Mouse (Mus musculus): ENCODE measurements around the gene Cacng7.
A peak's percentile ranks its signal among the peaks of the same experiment; 100 is the strongest.
"Not testable (repeated sequence)": the region's sequence is repeated elsewhere in the genome, so short reads cannot be mapped to it uniquely, and the experiment has no call there.

The Cacng7 gene

DNA sequence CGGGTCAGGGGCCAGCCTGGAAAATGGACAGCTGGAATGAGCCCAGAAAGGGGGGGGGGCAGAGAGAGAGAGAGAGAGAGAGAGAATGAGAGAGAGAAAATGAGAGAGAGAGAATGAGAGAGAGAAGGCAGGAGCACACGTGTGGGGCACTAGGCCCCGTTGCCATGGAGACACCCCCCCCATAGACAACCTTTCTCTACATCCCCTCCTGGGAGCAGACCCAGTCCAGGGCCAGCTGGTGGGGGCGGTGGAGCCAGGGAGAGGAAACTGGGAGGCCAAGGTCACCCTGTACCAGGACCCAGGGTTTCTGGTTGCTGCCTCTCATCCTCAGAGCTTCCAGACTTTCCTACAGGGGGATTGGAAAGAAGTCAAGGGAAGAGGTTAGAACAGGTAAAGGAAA, 59.1 kb downstream of the Cacng7 start:
- no peak for DNase-seq

DNA sequence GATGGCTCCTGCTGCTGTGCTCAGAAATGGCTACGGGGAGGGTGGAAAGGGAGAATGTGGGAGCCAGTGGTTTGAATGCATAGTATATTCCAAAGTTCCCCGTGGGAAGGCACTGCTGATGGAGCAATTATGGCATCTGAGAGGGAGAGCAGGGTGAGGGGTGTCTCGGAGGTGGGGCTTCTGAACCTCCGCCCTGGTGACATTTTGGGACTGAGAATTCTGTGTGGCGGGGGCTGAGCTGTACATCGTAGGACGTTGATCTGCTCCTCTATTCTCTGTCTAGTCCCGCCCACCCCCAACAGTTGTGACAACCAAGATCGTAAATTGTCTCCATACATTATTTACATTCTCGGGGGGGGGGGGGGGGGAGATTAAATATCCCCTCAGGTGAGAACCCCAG, 64.6 kb downstream of the Cacng7 start:
- no peak for DNase-seq

DNA sequence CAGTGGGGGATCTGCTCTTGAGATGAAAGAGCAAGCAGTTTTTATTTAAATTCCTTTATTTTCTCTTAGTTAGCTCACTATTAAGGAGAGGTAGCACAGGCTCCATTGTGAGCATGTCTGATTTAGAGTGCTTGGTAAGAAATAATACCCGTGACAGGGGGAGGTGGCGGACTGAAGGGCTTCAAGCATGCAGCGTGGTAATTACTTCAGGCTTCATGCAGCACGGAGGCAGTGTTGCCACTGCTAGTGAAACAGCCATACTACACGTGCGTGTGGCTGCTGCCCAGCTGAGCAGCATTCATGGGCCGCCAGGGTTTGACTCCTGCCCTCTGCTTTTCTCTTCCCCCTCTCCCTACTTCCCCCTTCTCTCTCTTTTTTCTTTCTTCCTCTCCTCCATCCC, 65.0 kb downstream of the Cacng7 start:
- no peak for DNase-seq

DNA sequence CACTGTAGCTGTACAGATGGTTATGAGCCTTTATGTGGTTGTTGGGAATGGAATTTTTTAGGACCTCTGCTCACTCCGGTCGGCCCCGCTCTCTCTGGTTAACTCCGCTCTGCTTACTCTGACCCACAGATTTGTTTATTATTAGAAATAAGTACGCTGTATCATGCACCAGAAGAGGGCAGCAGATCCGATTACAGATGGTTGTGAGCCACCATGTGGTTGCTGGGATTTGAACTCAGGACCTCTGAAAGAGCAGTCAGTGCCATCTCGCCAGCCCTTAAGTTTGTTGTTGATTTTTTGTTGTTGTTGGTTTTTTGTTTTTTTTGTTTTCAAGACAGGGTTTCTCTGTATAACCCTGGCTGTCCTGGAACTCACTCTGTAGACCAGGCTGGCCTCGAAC, 65.6 kb downstream of the Cacng7 start:
- not testable (repeated sequence) for DNase-seq

DNA sequence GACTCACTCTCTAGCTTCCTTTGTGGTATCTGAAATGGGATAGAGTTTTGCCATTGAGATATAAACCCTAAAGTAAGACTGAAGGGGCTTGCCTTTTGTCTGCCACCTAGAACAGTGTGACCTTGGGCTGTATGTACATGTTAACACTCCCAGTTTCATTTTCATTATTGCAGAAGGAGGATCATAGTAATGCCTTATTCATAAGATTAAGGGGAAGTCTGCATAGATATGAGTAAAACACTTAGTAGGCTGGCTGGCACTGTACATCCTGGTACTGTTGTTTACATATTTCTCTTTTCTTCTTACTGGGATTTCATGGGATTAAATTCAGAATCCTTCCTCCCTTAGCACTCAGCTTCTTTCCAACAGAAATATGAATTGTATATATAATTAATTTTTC, 67.2 kb downstream of the Cacng7 start:
- no peak for DNase-seq

DNA sequence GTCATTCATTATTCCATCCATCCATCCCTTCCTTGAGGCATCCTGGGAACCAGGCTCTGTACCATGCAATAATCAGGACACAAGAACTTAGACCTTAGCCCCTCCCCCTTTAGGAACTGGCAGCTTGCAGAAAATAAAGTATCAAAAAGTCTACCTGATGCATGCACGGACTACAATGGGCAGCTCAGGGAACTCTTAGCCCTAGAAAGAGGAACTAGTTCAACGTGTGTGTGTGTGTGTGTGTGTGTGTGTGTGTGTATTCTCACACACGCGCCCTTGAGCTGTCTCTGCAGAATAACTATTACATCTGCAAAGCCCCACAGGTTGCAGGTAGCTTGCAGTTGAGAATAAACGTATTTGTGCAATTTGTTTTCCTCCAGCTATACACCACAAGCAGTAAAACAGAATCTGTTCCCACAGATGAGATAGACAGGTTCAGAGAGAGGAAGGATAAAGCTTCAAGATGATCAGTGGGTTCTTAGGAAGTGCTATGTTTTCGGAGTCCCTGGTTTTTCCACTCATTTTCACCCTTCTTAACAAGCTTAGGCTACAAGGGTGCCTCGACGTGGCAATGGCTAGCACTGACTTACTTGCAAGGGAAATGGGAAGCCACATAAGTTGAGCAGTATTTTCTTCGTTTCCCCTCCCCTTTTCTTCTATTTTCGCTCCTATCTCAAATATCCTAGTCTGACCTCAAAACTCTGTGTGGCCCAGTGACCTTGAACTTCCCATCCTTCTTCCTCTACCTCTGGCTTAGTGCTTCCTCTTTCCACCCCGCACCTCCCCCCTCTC, 77.2 kb downstream of the Cacng7 start:
- DNase-seq, result no peak

DNA sequence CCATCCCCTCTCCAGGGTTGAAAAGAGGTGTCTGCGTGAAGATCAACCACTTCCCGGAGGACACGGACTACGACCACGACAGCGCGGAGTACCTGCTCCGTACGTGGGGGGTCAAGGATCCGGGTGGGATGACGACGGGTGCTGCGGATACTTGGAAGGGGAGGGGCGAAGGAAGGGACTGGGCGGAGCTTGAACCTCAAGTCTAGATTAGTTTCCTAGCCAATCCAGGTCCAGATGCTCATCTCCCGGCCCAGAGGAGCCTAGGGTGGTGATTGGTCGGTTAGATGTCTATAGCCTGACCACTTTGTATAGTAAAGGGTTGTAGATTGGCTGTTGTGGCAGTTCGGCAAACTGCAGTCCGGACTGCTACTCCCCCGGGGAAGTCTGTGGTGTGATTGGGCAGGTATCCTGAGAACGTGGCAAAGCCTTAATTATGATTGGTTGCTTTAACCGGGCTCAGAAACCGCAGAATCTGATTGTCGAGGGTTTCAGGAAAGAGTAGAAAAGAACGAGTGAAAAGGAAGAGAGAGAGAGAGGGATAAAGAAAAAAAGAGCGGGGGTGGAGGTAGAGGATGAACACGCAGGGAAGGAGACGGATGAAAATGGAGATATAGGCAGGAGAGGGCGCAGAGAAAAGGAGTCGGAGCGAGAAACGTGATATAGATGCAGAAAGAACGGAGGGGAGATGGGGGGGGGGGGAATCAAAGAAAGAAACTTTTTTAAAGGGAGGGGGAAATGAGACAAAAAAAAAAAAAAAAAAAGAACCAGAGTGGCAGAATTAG, 78.6 kb downstream of the Cacng7 start:
- DNase-seq, result no peak

DNA sequence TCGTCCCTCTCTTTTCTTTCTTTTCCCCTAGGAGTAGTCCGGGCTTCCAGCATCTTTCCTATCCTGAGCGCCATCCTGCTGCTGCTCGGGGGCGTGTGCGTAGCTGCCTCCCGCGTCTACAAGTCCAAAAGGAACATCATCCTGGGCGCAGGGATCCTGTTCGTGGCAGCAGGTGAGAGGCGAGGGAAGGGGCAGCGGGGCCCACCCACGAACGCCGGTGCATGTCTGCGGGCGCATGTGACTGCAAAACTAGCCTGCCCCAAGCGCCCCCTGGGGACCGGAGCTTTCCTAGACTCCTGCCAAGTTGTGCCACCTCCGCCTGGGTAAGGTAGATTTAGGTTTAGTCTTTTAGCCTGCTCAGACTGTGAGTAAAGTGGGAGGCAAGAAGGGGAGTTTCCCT, 79.3 kb downstream of the Cacng7 start:
- peak; percentile 76 for DNase-seq

DNA sequence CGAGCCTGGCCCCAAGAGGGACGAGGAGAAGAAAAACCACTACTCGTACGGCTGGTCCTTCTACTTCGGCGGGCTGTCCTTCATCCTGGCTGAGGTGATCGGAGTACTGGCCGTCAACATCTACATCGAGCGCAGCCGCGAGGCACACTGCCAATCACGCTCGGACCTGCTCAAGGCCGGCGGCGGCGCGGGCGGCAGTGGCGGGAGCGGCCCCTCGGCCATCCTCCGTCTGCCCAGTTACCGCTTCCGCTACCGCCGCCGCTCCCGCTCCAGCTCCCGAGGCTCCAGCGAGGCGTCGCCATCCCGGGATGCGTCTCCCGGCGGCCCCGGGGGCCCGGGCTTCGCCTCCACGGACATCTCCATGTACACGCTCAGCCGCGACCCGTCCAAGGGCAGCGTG, 82.1 kb downstream of the Cacng7 start:
- DNase-seq, result no peak

DNA sequence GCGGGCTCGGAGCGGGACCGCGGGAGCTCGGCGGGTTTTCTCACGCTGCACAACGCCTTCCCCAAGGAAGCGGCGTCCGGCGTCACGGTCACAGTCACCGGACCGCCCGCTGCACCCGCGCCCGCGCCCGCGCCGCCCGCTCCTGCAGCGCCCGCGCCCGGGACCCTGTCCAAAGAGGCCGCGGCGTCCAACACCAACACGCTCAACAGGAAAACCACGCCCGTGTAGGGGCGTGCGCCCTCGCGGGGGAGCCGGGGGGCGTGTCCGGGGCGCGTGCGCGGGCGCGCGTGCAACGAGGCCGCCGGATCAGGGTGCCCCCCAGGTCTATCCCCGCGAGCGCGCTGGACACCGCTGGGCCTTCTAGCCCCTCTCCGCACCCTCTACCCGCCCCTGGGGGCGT, 82.6 kb downstream of the Cacng7 start:
- DNase-seq, result peak; percentile 77
